Mouse (Mus musculus): ENCODE data around the gene Sort1. TPM values are rescaled to one million over a fixed set of nuclear protein-coding genes. Genes with fewer than 3 reads are reported as not detected.

The Sort1 gene
- polyA plus RNA-seq, 1 experiment from 2014 or later, result 3.8 TPM

DNA sequence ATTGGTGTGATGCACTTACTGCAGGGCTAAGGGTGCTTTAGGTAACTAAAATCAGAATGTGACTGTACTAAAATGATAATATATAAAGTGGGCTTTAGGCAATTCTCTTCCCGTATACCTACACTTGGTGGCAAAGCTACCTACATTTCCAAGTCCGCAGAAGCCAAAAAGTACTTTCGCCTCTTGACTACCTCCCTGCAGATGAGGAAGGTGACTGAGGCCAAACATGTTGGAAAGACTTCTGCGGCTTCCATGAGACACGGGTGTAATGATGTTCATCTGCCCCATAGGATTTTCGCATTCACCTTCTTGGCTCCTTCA is 681 bp upstream of the Sort1 start:
- H3K36me3 ChIP-seq (replicated peaks), result peaks cover 15% of the 10 kb centered on the region
- no peaks in the 10 kb centered on the region for H3K9me3 ChIP-seq (replicated peaks)
- no peak overlapping the region for H3K27ac ChIP-seq (replicated peaks)
- H3K27me3 ChIP-seq, result peaks cover 37% of the 10 kb centered on the region
- H3K9ac ChIP-seq, result peak overlapping the region; percentile 48; the same call in 1 of the 2 replicates
- peak overlapping the region; percentile 67 for H3K4me3 ChIP-seq (replicated peaks)
- 17% methylated on average over 6 of the region's 6 CpGs for WGBS (ENCODE audit: insufficient replicate concordance)
- ATAC-seq (ENCODE audit: insufficient read depth), result no peak
- H3K4me1 ChIP-seq (replicated peaks), result peaks cover 32% of the 10 kb centered on the region
- peak overlapping the region; percentile 83 for H3K4me2 ChIP-seq

DNA sequence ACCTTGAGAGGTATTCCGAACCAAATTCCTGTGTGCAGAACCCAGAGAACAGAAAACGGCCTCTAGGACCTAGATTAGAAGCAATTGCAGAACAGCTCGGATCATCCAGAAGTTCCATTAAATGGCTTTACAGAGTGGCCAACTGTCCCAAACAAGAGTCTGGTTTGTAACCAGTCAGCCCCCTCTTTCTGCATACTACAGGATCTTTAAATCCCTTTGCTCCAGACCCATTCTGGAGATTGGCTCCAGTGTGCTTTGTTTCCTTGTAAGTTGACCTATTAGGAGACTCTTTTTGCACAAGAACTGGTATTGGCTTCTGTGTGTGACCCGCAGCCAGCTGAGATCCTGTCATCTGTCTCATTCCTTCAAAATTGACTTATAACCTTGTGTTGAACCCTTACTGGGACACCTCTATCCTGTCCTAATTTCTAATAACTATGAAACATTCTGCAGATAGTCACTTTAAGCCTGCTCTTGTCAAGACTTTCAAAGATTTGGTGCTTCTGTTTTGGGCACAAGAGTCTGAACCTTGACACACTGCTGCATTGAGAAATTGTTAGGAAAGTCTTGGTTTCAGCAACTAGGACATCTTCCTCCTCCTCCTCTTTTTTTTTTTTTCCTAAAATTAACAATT is 1.3 kb downstream of the Sort1 start:
- 57% methylated on average over 4 of the region's 4 CpGs for WGBS (ENCODE audit: insufficient replicate concordance)
- H3K4me3 ChIP-seq (replicated peaks), result peak overlapping the region; percentile 67
- no peaks in the 10 kb centered on the region for H3K9me3 ChIP-seq (replicated peaks)
- peaks cover 1% of the 10 kb centered on the region for H3K36me3 ChIP-seq (replicated peaks)
- peak overlapping the region; percentile 83 for H3K4me2 ChIP-seq
- H3K9ac ChIP-seq, result no peak overlapping the region
- ATAC-seq (ENCODE audit: insufficient read depth), result no peak
- H3K4me1 ChIP-seq (replicated peaks), result peaks cover 51% of the 10 kb centered on the region
- no peak overlapping the region for H3K27ac ChIP-seq (replicated peaks)
- peaks cover 37% of the 10 kb centered on the region for H3K27me3 ChIP-seq

DNA sequence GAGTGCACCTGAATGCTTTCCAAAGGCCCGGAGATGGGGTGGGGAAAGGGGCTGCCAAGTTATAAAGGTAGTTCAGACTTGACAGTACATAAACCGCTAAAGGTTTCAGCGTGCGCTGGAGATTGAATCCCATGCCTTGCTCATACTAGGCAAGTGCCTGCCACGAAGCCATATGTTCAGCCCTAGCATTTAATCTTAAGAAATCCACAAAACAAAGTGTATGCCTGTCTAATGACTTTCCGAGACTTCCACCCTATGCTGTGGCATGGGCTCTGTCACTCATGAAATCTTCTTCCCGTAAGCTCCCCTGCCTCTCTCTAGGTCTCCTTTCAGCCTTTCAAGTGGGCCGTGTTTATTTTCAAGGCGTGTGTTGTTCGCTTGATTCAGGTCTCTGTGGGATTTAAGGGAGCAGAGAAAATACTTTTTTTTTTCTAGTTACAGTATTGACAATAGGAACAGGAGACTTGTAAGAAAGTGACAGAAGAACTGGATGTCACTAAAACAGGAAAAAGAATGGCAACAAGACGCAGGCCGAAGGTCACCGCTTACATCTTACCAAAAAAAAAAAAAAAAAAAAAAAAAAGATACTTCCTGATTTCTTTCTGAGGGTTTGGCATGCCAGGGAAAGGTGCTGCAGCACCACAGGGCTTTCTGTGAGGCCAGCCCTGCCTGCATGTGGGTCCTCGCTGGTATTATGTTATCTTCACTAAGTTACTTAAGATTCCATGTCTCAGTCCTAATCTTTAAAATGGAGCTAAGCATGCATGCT is 3.0 kb downstream of the Sort1 start:
- Histone ChIP-seq H3K4me3 (replicated peaks) (no peak overlapping the region), H3K4me2 (peak overlapping the region; percentile 83), H3K36me3 (replicated peaks) (no peaks in the 10 kb centered on the region), H3K9ac (no peak overlapping the region), H3K27me3 (peaks cover 37% of the 10 kb centered on the region), H3K4me1 (replicated peaks) (peaks cover 62% of the 10 kb centered on the region), H3K9me3 (replicated peaks) (no peaks in the 10 kb centered on the region), H3K27ac (replicated peaks) (peak overlapping the region; percentile 24; the same call in 1 of the 2 replicates)
- ATAC-seq (ENCODE audit: insufficient read depth), result no peak
- 47% methylated on average over 14 of the region's 14 CpGs for WGBS (ENCODE audit: insufficient replicate concordance)

DNA sequence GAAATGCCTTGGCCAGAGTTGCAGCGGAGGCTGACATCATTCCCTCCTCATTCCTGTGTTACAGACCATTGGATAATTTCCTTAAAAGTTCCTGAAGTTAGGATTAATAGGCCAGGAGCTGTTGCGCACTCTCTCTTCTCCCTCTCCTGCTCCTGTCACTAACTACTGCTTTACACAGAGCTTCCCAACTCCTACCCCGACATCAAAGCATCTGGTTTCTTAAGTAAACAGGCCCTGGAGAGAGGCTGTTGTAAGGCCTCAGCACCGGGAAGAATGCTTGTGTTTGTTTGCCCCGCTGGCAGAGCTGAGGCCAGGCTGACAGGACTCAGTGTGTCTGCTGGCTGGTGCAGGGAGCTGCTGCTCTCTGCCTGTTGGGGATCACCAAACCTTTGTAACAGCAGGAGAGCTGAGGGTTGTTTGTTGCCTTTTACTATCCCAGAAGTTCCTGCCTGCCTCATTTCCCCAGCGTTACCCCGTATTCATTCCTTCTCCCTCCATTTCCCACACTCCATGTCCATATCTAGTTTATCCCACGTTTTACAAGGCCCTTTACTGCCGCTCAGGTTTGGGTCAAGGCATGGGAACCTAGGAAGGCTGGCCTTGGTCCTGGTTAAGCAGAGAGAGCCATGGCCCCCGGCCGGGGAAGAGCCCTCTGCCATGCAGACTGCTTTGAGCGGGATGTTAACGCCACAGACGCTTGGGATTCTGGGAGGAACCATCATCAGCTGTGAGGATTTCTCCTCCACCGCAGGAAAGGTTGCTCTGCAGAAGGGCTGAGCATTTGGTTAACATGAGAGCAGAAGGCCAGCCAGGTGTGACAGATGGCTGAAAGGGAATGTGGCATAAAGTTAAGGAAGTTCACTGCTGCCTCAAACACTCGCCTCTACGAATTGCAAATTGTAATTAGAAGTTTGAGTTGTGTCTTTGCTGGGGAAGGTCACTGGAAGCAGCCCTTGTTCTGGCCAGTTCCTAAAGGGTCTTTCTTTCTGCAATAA is 4.2 kb downstream of the Sort1 start:
- no peaks in the 10 kb centered on the region for H3K36me3 ChIP-seq (replicated peaks)
- no peaks in the 10 kb centered on the region for H3K9me3 ChIP-seq (replicated peaks)
- peak; percentile 23; the same call in 1 of the 2 replicates for ATAC-seq (ENCODE audit: insufficient read depth)
- peaks cover 32% of the 10 kb centered on the region for H3K27me3 ChIP-seq
- H3K4me2 ChIP-seq, result no peak overlapping the region
- no peak overlapping the region for H3K4me3 ChIP-seq (replicated peaks)
- peaks cover 62% of the 10 kb centered on the region for H3K4me1 ChIP-seq (replicated peaks)
- no peak overlapping the region; the same call in 1 of the 2 replicates for H3K27ac ChIP-seq (replicated peaks)
- 65% methylated on average over 17 of the region's 17 CpGs for WGBS (ENCODE audit: insufficient replicate concordance)
- H3K9ac ChIP-seq, result no peak overlapping the region

DNA sequence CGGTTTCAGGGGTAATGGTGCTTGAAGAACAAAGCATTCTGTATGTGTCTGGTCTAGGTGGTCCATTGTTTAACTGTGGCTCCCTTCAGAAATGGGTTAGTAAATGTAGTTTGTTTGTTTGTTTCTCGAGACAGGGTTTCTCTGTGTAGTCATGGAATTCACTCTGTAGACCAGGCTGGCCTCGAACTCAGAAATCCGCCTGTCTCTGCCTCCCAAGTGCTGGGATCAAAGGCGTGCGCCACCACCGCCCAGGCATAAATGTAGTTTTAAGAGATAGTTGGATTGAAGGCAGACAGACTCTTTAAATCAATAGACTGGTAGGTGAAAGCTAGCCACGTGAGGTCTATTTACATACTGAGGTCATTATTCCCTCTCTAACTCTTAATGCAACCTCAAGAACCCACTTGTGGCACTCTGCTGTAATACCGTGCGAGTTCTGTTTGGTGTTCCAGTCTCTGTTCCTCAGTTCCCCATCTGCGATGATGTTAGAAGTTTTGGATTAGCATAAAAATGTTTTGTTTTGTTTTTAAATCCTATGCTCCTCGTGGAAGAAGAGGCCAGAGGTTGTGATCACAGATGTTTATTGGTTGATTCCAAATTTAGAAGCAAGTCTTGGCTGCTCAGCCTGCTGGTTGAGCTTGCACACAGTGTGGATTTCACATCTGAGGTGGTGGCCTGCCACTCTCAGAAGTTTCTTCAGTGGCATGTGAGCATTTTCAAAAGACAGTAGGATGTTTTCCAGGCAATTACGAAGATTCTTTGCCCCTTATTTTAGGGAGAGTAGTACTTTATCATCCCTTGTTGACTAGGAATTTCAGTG is 5.6 kb downstream of the Sort1 start:
- Histone ChIP-seq H3K9ac (no peak overlapping the region), H3K4me1 (replicated peaks) (peaks cover 57% of the 10 kb centered on the region), H3K27ac (replicated peaks) (no peak overlapping the region), H3K36me3 (replicated peaks) (no peaks in the 10 kb centered on the region), H3K27me3 (peaks cover 18% of the 10 kb centered on the region), H3K9me3 (replicated peaks) (no peaks in the 10 kb centered on the region), H3K4me3 (replicated peaks) (no peak overlapping the region), H3K4me2 (no peak overlapping the region)
- 62% methylated on average over 13 of the region's 13 CpGs for WGBS (ENCODE audit: insufficient replicate concordance)
- no peak for ATAC-seq (ENCODE audit: insufficient read depth)

DNA sequence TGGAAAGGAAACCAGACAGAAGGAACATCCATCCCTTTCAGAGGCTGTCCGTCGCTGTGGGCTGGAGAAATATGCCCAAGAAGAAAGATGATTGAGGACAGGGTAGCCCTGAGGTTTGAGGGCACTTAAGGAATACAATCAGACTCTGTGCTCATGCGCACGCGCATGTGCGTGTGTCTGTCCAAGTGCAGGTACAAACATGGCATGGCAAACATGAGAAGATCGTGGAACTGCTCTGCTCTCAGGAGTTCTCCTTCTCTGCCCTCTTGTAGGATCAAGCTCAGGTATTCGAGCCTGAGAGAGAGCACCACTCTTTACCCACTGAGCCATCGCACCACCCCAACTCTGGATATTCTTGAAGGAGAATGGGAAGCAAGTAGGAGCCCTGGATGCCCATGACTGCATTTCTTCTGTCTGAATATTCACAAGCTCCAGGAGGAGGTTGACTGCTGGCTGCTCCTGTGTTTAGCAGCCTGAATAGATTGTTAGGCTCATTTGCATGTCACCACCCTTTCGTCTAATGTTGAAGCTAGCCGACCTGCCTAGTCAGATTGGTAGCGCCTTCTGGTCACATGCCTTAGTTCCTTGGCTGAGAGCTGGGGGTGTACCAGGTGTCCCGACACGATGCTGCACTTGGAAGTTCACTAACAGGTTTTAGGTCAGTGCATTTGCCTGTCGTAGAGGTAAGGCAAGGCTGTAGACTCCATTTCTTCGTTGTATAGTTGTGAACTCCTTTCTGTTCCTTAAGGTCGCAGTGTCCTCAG is 7.3 kb downstream of the Sort1 start:
- Histone ChIP-seq H3K4me3 (replicated peaks) (no peak overlapping the region), H3K4me2 (no peak overlapping the region), H3K9ac (no peak overlapping the region), H3K27ac (replicated peaks) (no peak overlapping the region), H3K27me3 (peaks cover under 1% of the 10 kb centered on the region; the same call in 1 of the 2 replicates), H3K36me3 (replicated peaks) (no peaks in the 10 kb centered on the region), H3K4me1 (replicated peaks) (peaks cover 67% of the 10 kb centered on the region), H3K9me3 (replicated peaks) (no peaks in the 10 kb centered on the region)
- no peak for ATAC-seq (ENCODE audit: insufficient read depth)
- WGBS (ENCODE audit: insufficient replicate concordance), result 65% methylated on average over 17 of the region's 17 CpGs

DNA sequence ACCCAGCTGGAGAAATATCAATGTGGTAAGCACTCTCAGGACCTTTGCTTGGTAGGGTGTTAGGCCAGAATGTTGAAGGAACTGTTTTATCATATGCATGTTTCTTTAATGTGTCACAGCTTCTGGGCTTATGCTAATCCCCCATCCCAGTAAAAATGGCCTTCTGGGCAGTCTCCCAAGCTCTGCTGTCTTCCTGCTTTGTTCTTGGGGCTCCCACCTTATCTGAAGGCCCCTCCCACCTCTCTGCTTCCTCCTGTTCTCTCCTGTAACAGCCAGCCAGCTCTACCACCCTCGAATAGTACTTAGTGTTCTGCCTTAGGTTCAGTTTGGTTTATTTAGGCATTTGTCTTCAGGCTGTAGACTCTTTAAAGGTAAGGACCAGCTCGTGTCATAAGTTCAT is 10.5 kb downstream of the Sort1 start:
- Histone ChIP-seq H3K4me3 (replicated peaks) (no peak overlapping the region), H3K9ac (no peak overlapping the region), H3K27me3 (no peaks in the 10 kb centered on the region), H3K4me1 (replicated peaks) (peaks cover 72% of the 10 kb centered on the region), H3K36me3 (replicated peaks) (no peaks in the 10 kb centered on the region), H3K9me3 (replicated peaks) (no peaks in the 10 kb centered on the region), H3K27ac (replicated peaks) (no peak overlapping the region), H3K4me2 (no peak overlapping the region)
- WGBS (ENCODE audit: insufficient replicate concordance), result 6% methylated on average over 2 of the region's 2 CpGs
- no peak for ATAC-seq (ENCODE audit: insufficient read depth)

DNA sequence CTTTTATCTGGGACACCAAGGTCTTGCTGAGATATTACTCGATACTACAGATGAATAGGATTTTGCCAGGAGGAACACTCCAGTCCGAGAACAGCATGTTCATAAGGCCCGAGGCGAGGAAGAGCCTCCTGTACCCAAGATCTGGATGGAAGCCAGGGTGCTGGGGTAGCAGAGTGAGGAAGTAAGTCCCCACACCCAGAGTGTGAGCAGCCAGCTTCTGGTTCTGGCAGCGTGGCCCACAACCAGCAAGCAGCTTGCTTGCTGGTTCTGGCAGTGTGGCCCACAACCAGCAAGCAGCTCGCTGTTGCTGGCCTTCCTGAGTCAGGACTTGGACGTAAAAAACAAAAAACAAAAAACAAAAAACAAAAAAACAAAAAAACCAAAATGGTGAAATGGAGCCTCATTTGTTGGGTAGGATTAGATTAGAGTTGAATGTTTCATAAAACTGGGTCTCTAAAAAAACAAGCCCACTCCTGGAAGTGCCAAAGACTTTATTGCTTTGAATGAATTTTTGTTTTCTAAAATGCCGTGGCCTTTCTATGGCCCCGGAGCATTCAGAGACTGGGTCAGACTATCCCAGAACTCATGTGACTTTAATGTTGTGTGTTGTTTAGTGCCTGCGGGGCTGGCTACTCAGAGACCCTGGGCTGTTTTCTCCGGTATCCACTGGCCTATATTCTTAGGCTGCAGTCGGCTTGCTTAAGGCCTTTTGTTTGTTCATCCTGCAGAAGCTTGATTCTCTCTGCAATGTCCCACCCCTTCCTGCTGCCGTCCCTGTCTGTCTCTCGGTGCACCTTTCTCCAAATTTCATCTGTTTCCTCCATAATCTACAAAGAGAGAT is 11.7 kb downstream of the Sort1 start:
- Histone ChIP-seq H3K4me1 (replicated peaks) (peaks cover 62% of the 10 kb centered on the region), H3K9me3 (replicated peaks) (no peaks in the 10 kb centered on the region), H3K4me2 (peak overlapping the region; percentile 63), H3K27ac (replicated peaks) (peak overlapping the region; percentile 67), H3K27me3 (no peaks in the 10 kb centered on the region), H3K36me3 (replicated peaks) (no peaks in the 10 kb centered on the region), H3K4me3 (replicated peaks) (peak overlapping the region; percentile 24; the same call in 1 of the 2 replicates), H3K9ac (no peak overlapping the region)
- 25% methylated on average over 14 of the region's 14 CpGs for WGBS (ENCODE audit: insufficient replicate concordance)
- ATAC-seq (ENCODE audit: insufficient read depth), result no peak

DNA sequence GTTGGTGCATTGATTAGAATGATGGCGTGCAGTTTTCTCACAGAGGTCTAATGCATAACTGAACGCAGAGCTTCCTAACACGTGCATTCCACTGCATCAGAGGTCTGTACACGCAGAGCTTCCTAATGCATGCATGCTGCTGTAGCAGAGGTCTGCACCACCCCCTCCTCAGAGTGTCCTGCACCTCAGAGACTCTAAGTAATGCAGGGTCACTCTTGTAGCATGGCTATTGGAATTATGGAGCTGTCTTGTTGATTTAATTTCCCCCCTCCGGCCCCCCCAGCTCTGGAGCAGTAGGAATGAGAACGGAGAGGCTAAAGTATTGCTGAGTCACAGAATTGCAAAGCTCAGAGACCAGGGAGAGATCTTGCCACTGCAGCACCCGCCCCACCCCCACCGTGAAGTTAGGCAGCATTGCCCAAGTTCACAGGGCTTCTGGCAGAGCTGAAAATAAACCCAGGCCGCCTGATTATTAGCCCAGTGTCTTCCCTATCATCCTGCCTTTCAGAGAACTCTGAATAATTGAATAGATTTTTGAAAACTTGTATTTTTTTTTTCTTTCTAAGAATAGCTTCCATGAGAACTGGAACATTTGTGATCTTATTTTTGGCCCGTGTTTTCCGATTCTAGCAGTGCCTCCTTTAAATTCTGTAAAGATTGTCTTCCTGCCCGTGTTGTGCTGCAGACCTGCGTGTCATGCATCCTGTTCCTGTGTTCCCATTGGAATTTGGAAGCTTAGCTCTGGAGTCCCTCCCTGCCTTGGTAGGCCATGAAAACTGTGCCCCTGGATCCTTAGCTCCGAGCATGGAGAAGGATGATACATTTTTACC is 12.6 kb downstream of the Sort1 start:
- no peaks in the 10 kb centered on the region for H3K27me3 ChIP-seq
- WGBS (ENCODE audit: insufficient replicate concordance), result 10% methylated on average over 14 of the region's 14 CpGs
- H3K36me3 ChIP-seq (replicated peaks), result no peaks in the 10 kb centered on the region
- ATAC-seq (ENCODE audit: insufficient read depth), result peak; percentile 51
- peak overlapping the region; percentile 63 for H3K4me2 ChIP-seq
- H3K27ac ChIP-seq (replicated peaks), result peak overlapping the region; percentile 67
- H3K4me1 ChIP-seq (replicated peaks), result peaks cover 55% of the 10 kb centered on the region
- peak overlapping the region; percentile 24; the same call in 1 of the 2 replicates for H3K4me3 ChIP-seq (replicated peaks)
- H3K9ac ChIP-seq, result no peak overlapping the region
- no peaks in the 10 kb centered on the region for H3K9me3 ChIP-seq (replicated peaks)

All from liver, embryonic 15.5 days (tissue).